Mouse (Mus musculus): ENCODE data around the gene Gm47955. TPM values are rescaled to one million over a fixed set of nuclear protein-coding genes. Genes with fewer than 3 reads are reported as not detected.
A peak's percentile ranks its signal among the peaks of the same experiment; 100 is the strongest.
"Not testable (repeated sequence)": the region's sequence is repeated elsewhere in the genome, so short reads cannot be mapped to it uniquely, and the experiment has no call there.

Gene Gm47955
- polyA plus RNA-seq, 1 experiment from 2014 or later: not detected

DNA sequence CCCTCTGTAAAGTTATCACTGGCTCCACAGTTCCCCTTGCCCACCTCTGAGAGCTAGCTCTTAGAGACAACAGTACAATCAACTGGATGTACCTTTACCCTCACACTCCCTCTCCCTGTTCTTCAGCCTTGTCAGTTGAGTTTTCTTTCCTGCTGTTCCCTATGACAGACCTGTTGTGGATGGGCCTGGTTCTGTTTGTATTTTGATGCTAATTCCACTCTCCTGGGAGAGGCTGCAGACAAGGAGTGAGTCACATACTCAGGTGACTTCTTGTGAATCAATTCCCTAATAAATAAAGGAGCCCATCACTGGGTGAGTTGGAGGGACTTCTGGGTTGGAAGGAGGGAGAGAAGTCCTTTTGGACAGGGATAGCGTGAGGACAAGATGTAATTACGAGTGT lies 11.5 kb upstream of the Gm47955 start:
- no peaks in the 10 kb centered on the region for H3K9me3 ChIP-seq (ENCODE audit: low read depth, low read length)
- no peak overlapping the region for H3K4me3 ChIP-seq (ENCODE audit: low read depth, low read length)
- no peaks in the 10 kb centered on the region for H3K4me1 ChIP-seq (ENCODE audit: insufficient read depth)
- no peak overlapping the region for H3K27ac ChIP-seq (ENCODE audit: low read depth)
- DNase-seq (no peak), ATAC-seq (ENCODE audit: insufficient read depth) (no peak)
- no peak overlapping the region for H3K9ac ChIP-seq
- H3K27me3 ChIP-seq (ENCODE audit: insufficient read depth, low read length): no peaks in the 10 kb centered on the region
- H3K36me3 ChIP-seq (ENCODE audit: insufficient read depth): no peaks in the 10 kb centered on the region
- TF ChIP-seq CTCF (IDR thresholded peaks at IDR 0.05; ENCODE audit: low read depth): no peak
- H3K4me2 ChIP-seq: no peak overlapping the region
- WGBS: 86% methylated on average over 2 of the region's 2 CpGs

- H3K27me3 ChIP-seq (ENCODE audit: insufficient read depth, low read length); H3K27ac ChIP-seq (ENCODE audit: low read depth); H3K4me2 ChIP-seq; H3K9me3 ChIP-seq (ENCODE audit: low read depth, low read length); H3K9ac ChIP-seq; H3K4me1 ChIP-seq (ENCODE audit: insufficient read depth); H3K36me3 ChIP-seq (ENCODE audit: insufficient read depth); H3K4me3 ChIP-seq (ENCODE audit: low read depth, low read length); DNase-seq; ATAC-seq (ENCODE audit: insufficient read depth): not testable (repeated sequence)
Measured at GRCm38 (mm10) chr1:82955913-82956312, 4.2 kb upstream of the Gm47955 start, which contains the start of gene Gm7544. Gene Gm7544 (minus strand): TSS chr1:82956013.

- no peak overlapping the region for H3K4me2 ChIP-seq
- ATAC-seq (ENCODE audit: insufficient read depth) (no peak), DNase-seq (no peak)
- H3K27ac ChIP-seq (ENCODE audit: low read depth): no peak overlapping the region
- H3K9me3 ChIP-seq (ENCODE audit: low read depth, low read length): no peaks in the 10 kb centered on the region
- 64% methylated on average over 3 of the region's 3 CpGs for WGBS
- no peaks in the 10 kb centered on the region for H3K27me3 ChIP-seq (ENCODE audit: insufficient read depth, low read length)
- H3K9ac ChIP-seq: no peak overlapping the region
- no peak overlapping the region for H3K4me3 ChIP-seq (ENCODE audit: low read depth, low read length)
- no peaks in the 10 kb centered on the region for H3K4me1 ChIP-seq (ENCODE audit: insufficient read depth)
- no peaks in the 10 kb centered on the region for H3K36me3 ChIP-seq (ENCODE audit: insufficient read depth)
- no peak for TF ChIP-seq CTCF (IDR thresholded peaks at IDR 0.05; ENCODE audit: low read depth)
Measured at GRCm38 (mm10) chr1:82966413-82966812, 6.3 kb downstream of the Gm47955 start.

DNA sequence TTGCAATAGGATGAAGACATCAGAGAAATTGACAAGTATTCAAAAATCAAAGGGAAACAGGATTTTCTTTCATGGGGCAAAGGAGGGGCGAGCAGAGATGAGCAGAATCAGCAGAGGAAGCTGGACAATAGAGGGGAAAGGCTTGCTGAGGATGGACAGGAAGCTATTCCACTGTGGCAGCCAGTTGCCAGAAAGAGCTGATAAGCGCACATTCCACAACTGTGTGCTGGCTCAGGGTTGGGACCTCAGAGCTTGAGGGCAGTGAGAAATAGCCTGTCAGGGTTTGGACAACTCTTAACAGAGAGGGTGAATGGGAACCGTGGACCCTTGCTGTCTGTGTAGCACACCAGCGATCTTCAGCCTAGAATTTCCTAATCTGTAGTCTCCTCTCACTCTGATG lies 12.0 kb downstream of the Gm47955 start:
- no peak overlapping the region for H3K4me3 ChIP-seq (ENCODE audit: low read depth, low read length)
- no peak overlapping the region for H3K9ac ChIP-seq
- peaks cover 8% of the 10 kb centered on the region; the same call in 1 of the 2 replicates for H3K4me1 ChIP-seq (ENCODE audit: insufficient read depth)
- no peaks in the 10 kb centered on the region for H3K36me3 ChIP-seq (ENCODE audit: insufficient read depth)
- H3K4me2 ChIP-seq: no peak overlapping the region
- peak overlapping the region; percentile 67; the same call in 1 of the 2 replicates for H3K27ac ChIP-seq (ENCODE audit: low read depth)
- H3K27me3 ChIP-seq (ENCODE audit: insufficient read depth, low read length): no peaks in the 10 kb centered on the region
- DNase-seq (peak; percentile 69), ATAC-seq (ENCODE audit: insufficient read depth) (peak; percentile 84)
- WGBS: 17% methylated on average over 4 of the region's 4 CpGs
- TF ChIP-seq CTCF (IDR thresholded peaks at IDR 0.05; ENCODE audit: low read depth): no peak
- H3K9me3 ChIP-seq (ENCODE audit: low read depth, low read length): no peaks in the 10 kb centered on the region

- no peak for TF ChIP-seq CTCF (IDR thresholded peaks at IDR 0.05; ENCODE audit: low read depth)
- no peak overlapping the region for H3K4me3 ChIP-seq (ENCODE audit: low read depth, low read length)
- no peak overlapping the region for H3K4me2 ChIP-seq
- WGBS: 69% methylated on average over 1 of the region's 1 CpGs
- no peaks in the 10 kb centered on the region for H3K9me3 ChIP-seq (ENCODE audit: low read depth, low read length)
- peaks cover 8% of the 10 kb centered on the region; the same call in 1 of the 2 replicates for H3K4me1 ChIP-seq (ENCODE audit: insufficient read depth)
- no peaks in the 10 kb centered on the region for H3K27me3 ChIP-seq (ENCODE audit: insufficient read depth, low read length)
- H3K9ac ChIP-seq: no peak overlapping the region
- peak overlapping the region; percentile 69 for H3K27ac ChIP-seq (ENCODE audit: low read depth)
- DNase-seq (no peak), ATAC-seq (ENCODE audit: insufficient read depth) (no peak)
- no peaks in the 10 kb centered on the region for H3K36me3 ChIP-seq (ENCODE audit: insufficient read depth)
Measured at GRCm38 (mm10) chr1:82973244-82973643, 13.2 kb downstream of the Gm47955 start.

DNA sequence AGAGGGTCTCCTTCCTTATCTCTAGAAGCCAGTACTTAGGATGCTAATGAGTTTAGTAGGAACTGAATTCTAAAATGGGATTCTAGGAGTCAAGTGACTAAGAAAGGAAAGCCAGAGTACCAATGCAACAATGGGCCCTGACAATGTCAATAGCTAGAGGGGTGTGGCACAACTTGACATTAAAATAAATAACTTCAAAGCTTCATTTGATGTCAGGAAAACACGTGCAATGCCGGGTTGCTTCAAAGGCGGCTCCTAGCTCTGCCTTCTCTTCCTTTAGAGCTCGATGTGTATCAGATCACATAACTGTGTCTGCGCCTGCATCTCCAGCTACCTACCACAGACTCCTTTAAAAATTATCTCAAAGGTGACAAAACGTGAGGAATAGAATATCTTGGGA lies 13.8 kb downstream of the Gm47955 start:
- Histone ChIP-seq H3K4me3 (ENCODE audit: low read depth, low read length) (no peak overlapping the region), H3K4me1 (ENCODE audit: insufficient read depth) (peaks cover 8% of the 10 kb centered on the region; the same call in 1 of the 2 replicates), H3K27ac (ENCODE audit: low read depth) (no peak overlapping the region), H3K27me3 (ENCODE audit: insufficient read depth, low read length) (no peaks in the 10 kb centered on the region), H3K9me3 (ENCODE audit: low read depth, low read length) (no peaks in the 10 kb centered on the region), H3K9ac (no peak overlapping the region), H3K4me2 (0 out of 2 replicates have a peak overlapping the region, but pooled peaks have one; percentile 5), H3K36me3 (ENCODE audit: insufficient read depth) (no peaks in the 10 kb centered on the region)
- 46% methylated on average over 6 of the region's 6 CpGs for WGBS
- ATAC-seq (ENCODE audit: insufficient read depth) (no peak), DNase-seq (peak; percentile 50)
- no peak for TF ChIP-seq CTCF (IDR thresholded peaks at IDR 0.05; ENCODE audit: low read depth)

- DNase-seq: peak; percentile 66
- H3K27me3 ChIP-seq (ENCODE audit: insufficient read depth, low read length): no peaks in the 10 kb centered on the region
- H3K27ac ChIP-seq (ENCODE audit: low read depth): no peak overlapping the region
- ATAC-seq (ENCODE audit: insufficient read depth): peak; percentile 67; the same call in 1 of the 2 replicates
- no peak overlapping the region for H3K4me3 ChIP-seq (ENCODE audit: low read depth, low read length)
- TF ChIP-seq CTCF (IDR thresholded peaks at IDR 0.05; ENCODE audit: low read depth): no peak
- H3K9me3 ChIP-seq (ENCODE audit: low read depth, low read length): no peaks in the 10 kb centered on the region
- no peaks in the 10 kb centered on the region for H3K36me3 ChIP-seq (ENCODE audit: insufficient read depth)
- WGBS: 71% methylated on average over 9 of the region's 9 CpGs
- H3K4me2 ChIP-seq: 0 out of 2 replicates have a peak overlapping the region, but pooled peaks have one; percentile 5
- no peak overlapping the region for H3K9ac ChIP-seq
- peaks cover 8% of the 10 kb centered on the region; the same call in 1 of the 2 replicates for H3K4me1 ChIP-seq (ENCODE audit: insufficient read depth)
Measured at GRCm38 (mm10) chr1:82974342-82974741, 14.3 kb downstream of the Gm47955 start.

GRCm38 (mm10) chr1:82975750-82976149 lies 15.7 kb downstream of the Gm47955 start:
- Histone ChIP-seq H3K4me2 (no peak overlapping the region), H3K4me1 (ENCODE audit: insufficient read depth) (peaks cover 8% of the 10 kb centered on the region; the same call in 1 of the 2 replicates), H3K9me3 (ENCODE audit: low read depth, low read length) (no peaks in the 10 kb centered on the region), H3K27me3 (ENCODE audit: insufficient read depth, low read length) (no peaks in the 10 kb centered on the region), H3K36me3 (ENCODE audit: insufficient read depth) (no peaks in the 10 kb centered on the region), H3K9ac (no peak overlapping the region), H3K4me3 (ENCODE audit: low read depth, low read length) (no peak overlapping the region), H3K27ac (ENCODE audit: low read depth) (no peak overlapping the region)
- no peak for DNase-seq
- no peak for TF ChIP-seq CTCF (IDR thresholded peaks at IDR 0.05; ENCODE audit: low read depth)
- no peak for ATAC-seq (ENCODE audit: insufficient read depth)
- 74% methylated on average over 5 of the region's 5 CpGs for WGBS
